Mouse (Mus musculus) G1E-ER4 (cell line): ENCODE data around the gene Elovl2. TPM values are rescaled to one million over a fixed set of nuclear protein-coding genes. Genes with fewer than 3 reads are reported as not detected.

Experiments used
- GATA1 ChIP-seq: IDR thresholded peaks from one replicate; pipeline ENCODE4 v1.8.0; 2012; ENCODE audit warnings: low read length, inconsistent platforms
- polyA plus RNA-seq: library from polyadenylated mRNA; stranded (reverse); fragments of >175 nt; gene quantifications from 2 replicates; pipeline ENCODE4 v1.2.3, GENCODE M21; 2012

Elovl2 gene
- polyA plus RNA-seq, 1 experiment: not detected

GRCm38 (mm10) chr13:41206241-41206640 lies 14.0 kb downstream of the Elovl2 start:
- TF ChIP-seq GATA1: no peak

DNA sequence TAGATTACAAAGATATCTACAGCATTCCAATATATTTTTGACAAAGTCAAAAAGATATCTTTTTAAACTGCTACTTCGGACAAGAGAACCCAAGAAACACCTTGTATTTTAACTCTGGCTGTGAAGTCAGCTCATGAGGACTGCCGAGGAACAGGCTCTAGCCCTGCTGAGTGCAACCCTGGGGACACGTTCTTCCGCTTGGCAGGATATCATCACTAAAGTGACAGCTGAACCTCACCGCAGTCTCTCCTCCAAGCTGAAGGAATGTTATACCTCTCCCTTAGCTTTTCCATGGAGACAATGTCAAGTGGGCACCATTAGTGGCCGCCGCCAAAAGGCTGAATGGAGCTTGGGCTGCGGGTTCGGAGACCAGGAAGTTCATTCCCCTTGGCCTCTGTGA lies 16.5 kb downstream of the Elovl2 start:
- TF ChIP-seq GATA1: no peak

DNA sequence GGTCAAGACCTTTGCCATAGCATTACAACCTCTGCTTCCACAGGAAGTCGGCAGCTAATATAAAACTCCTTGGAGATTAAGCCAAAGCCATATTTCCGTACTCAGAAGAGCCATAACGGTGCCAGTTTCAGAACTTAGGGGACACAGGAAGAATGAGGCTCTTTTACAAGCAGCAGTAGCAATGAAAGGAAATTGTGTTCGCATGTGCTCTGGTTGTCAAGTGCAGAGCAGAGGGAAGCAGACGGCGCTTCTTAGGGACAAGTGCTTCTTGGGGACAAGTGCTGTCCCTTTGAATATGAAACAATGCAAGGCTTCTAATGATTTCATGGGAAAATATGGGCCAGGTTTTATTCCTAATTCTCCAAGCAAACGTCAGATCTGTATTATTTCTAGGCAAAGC lies 16.9 kb downstream of the Elovl2 start:
- no peak for TF ChIP-seq GATA1

DNA sequence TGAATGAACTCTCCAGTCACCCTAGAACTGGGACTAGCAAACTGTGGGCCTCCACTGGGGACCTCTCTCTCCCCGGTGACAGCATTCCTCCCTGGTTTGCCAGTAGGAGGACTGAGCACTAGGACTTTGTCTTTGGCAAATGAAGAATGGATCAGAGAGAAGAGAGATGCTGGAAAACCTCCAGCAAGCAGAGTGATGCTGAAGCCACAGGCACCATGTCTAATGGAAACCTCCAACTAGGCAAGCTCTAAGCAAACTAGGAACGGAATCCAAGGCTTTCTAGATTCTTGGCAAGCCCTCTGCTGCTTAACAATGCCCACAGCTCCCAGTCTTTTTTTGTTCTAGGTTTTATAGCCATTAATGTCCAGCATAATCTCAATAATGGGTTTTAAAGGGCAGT lies 19.3 kb downstream of the Elovl2 start:
- TF ChIP-seq GATA1: no peak

GRCm38 (mm10) chr13:41195640-41196333 lies 24.4 kb downstream of the Elovl2 start:
- TF ChIP-seq GATA1: no peak

DNA sequence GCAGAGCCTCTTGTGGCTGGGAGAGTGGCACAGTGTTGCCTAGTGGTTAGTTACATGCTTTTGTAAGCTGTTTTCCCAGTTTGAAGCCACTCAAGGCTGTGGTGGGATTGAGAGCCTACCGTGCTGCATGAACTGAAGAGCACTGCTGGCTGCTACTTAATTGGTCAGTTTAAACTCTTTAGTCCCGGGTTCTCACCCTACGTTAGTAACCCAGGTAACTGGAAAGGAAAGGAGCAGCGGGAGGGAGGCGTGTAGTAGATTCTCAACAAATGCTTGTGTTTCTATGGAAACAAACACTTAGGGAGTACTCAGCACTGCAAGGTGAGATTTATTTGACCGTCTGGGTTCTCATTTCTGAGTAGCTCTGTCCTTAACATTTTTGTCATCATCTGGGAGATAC lies 32.3 kb downstream of the Elovl2 start:
- no peak for TF ChIP-seq GATA1

DNA sequence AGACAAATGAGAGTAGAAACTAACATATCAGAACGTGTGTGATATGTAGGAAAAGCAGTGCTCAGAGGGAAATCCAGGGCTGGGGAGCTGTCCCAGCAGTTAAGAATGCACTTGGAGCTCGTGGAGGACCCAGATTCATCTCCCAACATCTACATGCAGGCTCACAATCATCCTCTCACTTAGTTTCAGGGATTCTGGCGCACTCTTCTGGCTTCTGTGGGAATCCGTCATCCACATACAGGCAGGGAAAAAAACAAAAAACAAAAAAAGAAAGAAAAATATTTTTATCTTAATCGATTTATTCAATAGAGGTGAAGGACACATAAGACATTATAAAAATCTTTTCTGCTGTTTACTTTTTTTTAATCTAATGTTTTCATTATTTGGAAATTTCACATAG lies 61.8 kb downstream of the Elovl2 start:
- TF ChIP-seq GATA1: no peak

DNA sequence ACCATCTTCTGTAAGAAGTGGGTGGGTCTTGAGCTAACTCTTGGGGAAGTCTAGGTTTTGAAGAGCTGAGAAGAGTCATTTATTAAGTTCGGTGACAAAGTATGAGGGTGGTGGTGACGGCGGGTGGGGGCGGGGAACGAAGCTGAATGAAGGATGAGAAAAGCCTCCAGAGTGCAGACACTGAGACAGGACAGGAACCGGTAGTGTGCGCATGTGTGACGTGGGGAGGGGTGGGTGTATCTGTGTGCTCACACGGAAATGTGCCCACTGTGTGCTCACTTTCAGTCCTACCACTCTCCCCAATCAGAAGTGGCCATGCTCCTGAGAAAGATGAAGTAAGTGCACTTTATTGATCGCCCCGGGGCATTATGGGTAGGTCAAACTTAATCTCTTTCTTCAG lies 67.1 kb downstream of the Elovl2 start:
- no peak for TF ChIP-seq GATA1

DNA sequence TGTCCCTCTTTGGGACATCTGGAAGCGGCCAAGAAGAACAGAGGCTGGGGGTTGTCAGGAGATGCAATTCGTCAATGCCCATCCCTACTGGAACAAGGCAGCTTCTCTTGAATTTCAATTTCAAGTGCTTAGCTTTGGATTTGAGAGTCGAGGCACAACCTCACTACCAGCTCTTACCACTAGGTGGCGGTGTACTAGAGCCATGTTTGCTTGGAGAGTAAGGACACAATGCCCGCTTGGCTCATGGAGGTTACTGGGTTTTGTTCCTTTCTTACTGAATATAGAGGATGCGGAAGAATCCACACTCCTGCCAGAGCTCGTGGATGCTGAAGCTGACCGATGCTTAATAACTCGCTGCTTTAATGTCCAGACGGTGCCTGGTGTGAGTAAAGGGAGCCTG lies 73.9 kb downstream of the Elovl2 start:
- no peak for TF ChIP-seq GATA1

GRCm38 (mm10) chr13:41145433-41145970 lies 74.7 kb downstream of the Elovl2 start:
- TF ChIP-seq GATA1: no peak

- no peak for TF ChIP-seq GATA1
Measured at GRCm38 (mm10) chr13:41134901-41135300, 85.3 kb downstream of the Elovl2 start.

Other genes with a start within 250 kb of the Elovl2 start
- 35.7 and 43.8 TPM in 2 replicates for gene Pak1ip1, start 219.4 kb downstream of the Elovl2 start, polyA plus RNA-seq
- gene Tmem14c, start 204.1 kb downstream of the Elovl2 start, polyA plus RNA-seq: 134 and 209 TPM in 2 replicates
- gene Mak, start 140.7 kb downstream of the Elovl2 start, polyA plus RNA-seq: not detected in 2 replicates
- gene Gcm2, start 109.4 kb downstream of the Elovl2 start, polyA plus RNA-seq: not detected in 2 replicates
- not detected in 2 replicates for gene Sycp2l, start 106.1 kb downstream of the Elovl2 start, polyA plus RNA-seq
- gene Smim13, start 29.4 kb upstream of the Elovl2 start, polyA plus RNA-seq: 3.1 and 4.2 TPM in 2 replicates
- not detected in 2 replicates for gene Gm17364, start 53.6 kb upstream of the Elovl2 start, polyA plus RNA-seq